Mouse (Mus musculus): ENCODE data around the gene Frmpd4. TPM values are rescaled to one million over a fixed set of nuclear protein-coding genes. Genes with fewer than 3 reads are reported as not detected.

The Frmpd4 gene
- polyA plus RNA-seq (2014; fragmentation: Nextera tagmentation; extraction: Ambion mirVana) = 0.53 and 0.91 TPM in 2 replicates

- no peak within 1 kb of the TSS for H3K9ac ChIP-seq (ENCODE audit: low read depth, low read length)
- H3K27ac ChIP-seq (ENCODE audit: low read depth, low read length) = no peak within 1 kb of the TSS
- H3K27me3 ChIP-seq (ENCODE audit: control insufficient read depth, insufficient read depth, low read length) = 0 out of 2 replicates have a peak, but pooled peaks cover 4% of the 10 kb centered on the region
- H3K4me1 ChIP-seq (ENCODE audit: control insufficient read depth, insufficient read depth, low read length) = no peaks in the 10 kb centered on the region
- WGBS = 77% methylated on average over 5 of the region's 5 CpGs
- H3K4me3 ChIP-seq (ENCODE audit: low read length) = no peak within 1 kb of the TSS
- H3K9me3 ChIP-seq (ENCODE audit: control insufficient read depth, low read length) = no peaks in the 10 kb centered on the region
- no peak within 1 kb of the TSS for H3K4me2 ChIP-seq (replicated peaks; ENCODE audit: low read depth, low read length)
- H3K36me3 ChIP-seq (ENCODE audit: control insufficient read depth, insufficient read depth, low read length) = no peaks in the 10 kb centered on the region
- no peak for ATAC-seq (ENCODE audit: low FRiP score, low TSS enrichment)
Observed at GRCm38 (mm10) chrX:168577131-168577530, at the start of gene Frmpd4. Gene Frmpd4 (minus strand): TSS chrX:168577231.

GRCm38 (mm10) chrX:168595193-168595592, 18.2 kb upstream of the Frmpd4 start:
- no peak overlapping the region for H3K4me3 ChIP-seq (ENCODE audit: low read length)
- WGBS = 57% methylated on average over 5 of the region's 5 CpGs
- ATAC-seq (ENCODE audit: low FRiP score, low TSS enrichment) = no peak
- no peak overlapping the region for H3K27ac ChIP-seq (ENCODE audit: low read depth, low read length)
- no peaks in the 10 kb centered on the region for H3K36me3 ChIP-seq (ENCODE audit: control insufficient read depth, insufficient read depth, low read length)
- H3K9me3 ChIP-seq (ENCODE audit: control insufficient read depth, low read length) = no peaks in the 10 kb centered on the region
- H3K9ac ChIP-seq (ENCODE audit: low read depth, low read length) = no peak overlapping the region
- no peak overlapping the region for H3K4me2 ChIP-seq (replicated peaks; ENCODE audit: low read depth, low read length)
- H3K27me3 ChIP-seq (ENCODE audit: control insufficient read depth, insufficient read depth, low read length) = peaks cover 3% of the 10 kb centered on the region; the same call in 1 of the 2 replicates
- no peaks in the 10 kb centered on the region for H3K4me1 ChIP-seq (ENCODE audit: control insufficient read depth, insufficient read depth, low read length)

- no peak for ATAC-seq (ENCODE audit: low FRiP score, low TSS enrichment)
- Histone ChIP-seq H3K27ac (ENCODE audit: low read depth, low read length) (no peak overlapping the region), H3K4me2 (replicated peaks; ENCODE audit: low read depth, low read length) (no peak overlapping the region), H3K27me3 (ENCODE audit: control insufficient read depth, insufficient read depth, low read length) (0 out of 2 replicates have a peak, but pooled peaks cover 4% of the 10 kb centered on the region), H3K4me3 (ENCODE audit: low read length) (no peak overlapping the region), H3K36me3 (ENCODE audit: control insufficient read depth, insufficient read depth, low read length) (no peaks in the 10 kb centered on the region), H3K9me3 (ENCODE audit: control insufficient read depth, low read length) (no peaks in the 10 kb centered on the region), H3K4me1 (ENCODE audit: control insufficient read depth, insufficient read depth, low read length) (no peaks in the 10 kb centered on the region), H3K9ac (ENCODE audit: low read depth, low read length) (no peak overlapping the region)
- 53% methylated on average over 1 of the region's 1 CpGs for WGBS
Observed at GRCm38 (mm10) chrX:168584303-168584702, 7.3 kb upstream of the Frmpd4 start.

- Histone ChIP-seq H3K4me3 (ENCODE audit: low read length) (no peak overlapping the region), H3K9me3 (ENCODE audit: control insufficient read depth, low read length) (no peaks in the 10 kb centered on the region), H3K4me2 (replicated peaks; ENCODE audit: low read depth, low read length) (no peak overlapping the region), H3K27ac (ENCODE audit: low read depth, low read length) (no peak overlapping the region), H3K27me3 (ENCODE audit: control insufficient read depth, insufficient read depth, low read length) (no peaks in the 10 kb centered on the region), H3K4me1 (ENCODE audit: control insufficient read depth, insufficient read depth, low read length) (no peaks in the 10 kb centered on the region), H3K36me3 (ENCODE audit: control insufficient read depth, insufficient read depth, low read length) (no peaks in the 10 kb centered on the region), H3K9ac (ENCODE audit: low read depth, low read length) (no peak overlapping the region)
- no peak for ATAC-seq (ENCODE audit: low FRiP score, low TSS enrichment)
- WGBS = 78% methylated on average over 4 of the region's 4 CpGs
Observed at GRCm38 (mm10) chrX:168571808-168572207, 5.2 kb downstream of the Frmpd4 start.

- no peaks in the 10 kb centered on the region for H3K9me3 ChIP-seq (ENCODE audit: control insufficient read depth, low read length)
- WGBS = 83% methylated on average over 5 of the region's 5 CpGs
- no peaks in the 10 kb centered on the region for H3K4me1 ChIP-seq (ENCODE audit: control insufficient read depth, insufficient read depth, low read length)
- no peaks in the 10 kb centered on the region for H3K27me3 ChIP-seq (ENCODE audit: control insufficient read depth, insufficient read depth, low read length)
- ATAC-seq (ENCODE audit: low FRiP score, low TSS enrichment) = no peak
- no peak overlapping the region for H3K4me2 ChIP-seq (replicated peaks; ENCODE audit: low read depth, low read length)
- H3K9ac ChIP-seq (ENCODE audit: low read depth, low read length) = no peak overlapping the region
- no peak overlapping the region for H3K4me3 ChIP-seq (ENCODE audit: low read length)
- H3K27ac ChIP-seq (ENCODE audit: low read depth, low read length) = no peak overlapping the region
- H3K36me3 ChIP-seq (ENCODE audit: control insufficient read depth, insufficient read depth, low read length) = no peaks in the 10 kb centered on the region
Observed at GRCm38 (mm10) chrX:168569231-168569630, 7.8 kb downstream of the Frmpd4 start.

- no peak overlapping the region for H3K4me3 ChIP-seq (ENCODE audit: low read length)
- ATAC-seq (ENCODE audit: low FRiP score, low TSS enrichment) = no peak
- H3K4me1 ChIP-seq (ENCODE audit: control insufficient read depth, insufficient read depth, low read length) = no peaks in the 10 kb centered on the region
- no peaks in the 10 kb centered on the region for H3K36me3 ChIP-seq (ENCODE audit: control insufficient read depth, insufficient read depth, low read length)
- H3K27ac ChIP-seq (ENCODE audit: low read depth, low read length) = no peak overlapping the region
- H3K27me3 ChIP-seq (ENCODE audit: control insufficient read depth, insufficient read depth, low read length) = no peaks in the 10 kb centered on the region
- no peak overlapping the region for H3K9ac ChIP-seq (ENCODE audit: low read depth, low read length)
- no peak overlapping the region for H3K4me2 ChIP-seq (replicated peaks; ENCODE audit: low read depth, low read length)
- no peaks in the 10 kb centered on the region for H3K9me3 ChIP-seq (ENCODE audit: control insufficient read depth, low read length)
- WGBS = 62% methylated on average over 1 of the region's 1 CpGs
Observed at GRCm38 (mm10) chrX:168505254-168505653, 71.8 kb downstream of the Frmpd4 start.

- Histone ChIP-seq H3K9ac (ENCODE audit: low read depth, low read length) (no peak overlapping the region), H3K4me1 (ENCODE audit: control insufficient read depth, insufficient read depth, low read length) (no peaks in the 10 kb centered on the region), H3K27me3 (ENCODE audit: control insufficient read depth, insufficient read depth, low read length) (no peaks in the 10 kb centered on the region), H3K27ac (ENCODE audit: low read depth, low read length) (no peak overlapping the region), H3K9me3 (ENCODE audit: control insufficient read depth, low read length) (no peaks in the 10 kb centered on the region), H3K4me3 (ENCODE audit: low read length) (no peak overlapping the region), H3K4me2 (replicated peaks; ENCODE audit: low read depth, low read length) (no peak overlapping the region), H3K36me3 (ENCODE audit: control insufficient read depth, insufficient read depth, low read length) (no peaks in the 10 kb centered on the region)
- ATAC-seq (ENCODE audit: low FRiP score, low TSS enrichment) = no peak
- 78% methylated on average over 2 of the region's 2 CpGs for WGBS
Observed at GRCm38 (mm10) chrX:168455233-168455632, 121.8 kb downstream of the Frmpd4 start.

- WGBS = 78% methylated on average over 1 of the region's 1 CpGs
- ATAC-seq (ENCODE audit: low FRiP score, low TSS enrichment) = no peak
- Histone ChIP-seq H3K9me3 (ENCODE audit: control insufficient read depth, low read length) (no peaks in the 10 kb centered on the region), H3K9ac (ENCODE audit: low read depth, low read length) (no peak overlapping the region), H3K27me3 (ENCODE audit: control insufficient read depth, insufficient read depth, low read length) (no peaks in the 10 kb centered on the region; the same call in 1 of the 2 replicates), H3K4me2 (replicated peaks; ENCODE audit: low read depth, low read length) (no peak overlapping the region), H3K36me3 (ENCODE audit: control insufficient read depth, insufficient read depth, low read length) (no peaks in the 10 kb centered on the region), H3K4me1 (ENCODE audit: control insufficient read depth, insufficient read depth, low read length) (no peaks in the 10 kb centered on the region), H3K27ac (ENCODE audit: low read depth, low read length) (no peak overlapping the region), H3K4me3 (ENCODE audit: low read length) (no peak overlapping the region)
Observed at GRCm38 (mm10) chrX:168431206-168431605, 145.8 kb downstream of the Frmpd4 start.

GRCm38 (mm10) chrX:168429814-168430213, 147.2 kb downstream of the Frmpd4 start:
- Histone ChIP-seq H3K27me3 (ENCODE audit: control insufficient read depth, insufficient read depth, low read length) (no peaks in the 10 kb centered on the region; the same call in 1 of the 2 replicates), H3K27ac (ENCODE audit: low read depth, low read length) (no peak overlapping the region)
- WGBS = 91% methylated on average over 4 of the region's 4 CpGs

More at GRCm38 (mm10) chrX:168429814-168430213, 147.2 kb downstream of the Frmpd4 start:
- no peak overlapping the region for H3K9ac ChIP-seq (ENCODE audit: low read depth, low read length)
- H3K4me3 ChIP-seq (ENCODE audit: low read length) = no peak overlapping the region
- H3K9me3 ChIP-seq (ENCODE audit: control insufficient read depth, low read length) = no peaks in the 10 kb centered on the region
- H3K4me2 ChIP-seq (replicated peaks; ENCODE audit: low read depth, low read length) = no peak overlapping the region
- H3K36me3 ChIP-seq (ENCODE audit: control insufficient read depth, insufficient read depth, low read length) = no peaks in the 10 kb centered on the region
- H3K4me1 ChIP-seq (ENCODE audit: control insufficient read depth, insufficient read depth, low read length) = no peaks in the 10 kb centered on the region
- no peak for ATAC-seq (ENCODE audit: low FRiP score, low TSS enrichment)

Data from kidney, embryonic 14.5 days (tissue).